Mouse (Mus musculus): ENCODE data around the gene Nrm. TPM values are rescaled to one million over a fixed set of nuclear protein-coding genes. Genes with fewer than 3 reads are reported as not detected.

Gene Nrm
- polyA plus RNA-seq, 1 experiment from 2014 or later = 27.4 TPM

GRCm38 (mm10) chr17:35841076-35841950 is 19.8 kb upstream of the Nrm start, which contains the start of gene Mdc1:
Mdc1 (plus strand) TSS chr17:35841515.
- Histone ChIP-seq H3K4me3 (ENCODE audit: low read depth, low read length) (peak within 1 kb of the TSS; percentile 49), H3K27ac (replicated peaks) (peak within 1 kb of the TSS; percentile 64; the same call in 1 of the 2 replicates), H3K9me3 (ENCODE audit: control insufficient read depth, low read length) (no peaks in the 10 kb centered on the region), H3K4me1 (replicated peaks; ENCODE audit: control insufficient read depth, insufficient read depth) (no peaks in the 10 kb centered on the region; the same call in 1 of the 2 replicates), H3K27me3 (ENCODE audit: control insufficient read depth, insufficient read depth, low read length) (no peaks in the 10 kb centered on the region), H3K9ac (ENCODE audit: low read length) (peak within 1 kb of the TSS; percentile 54), H3K4me2 (replicated peaks; ENCODE audit: low read depth) (peak within 1 kb of the TSS; percentile 71), H3K36me3 (ENCODE audit: control insufficient read depth, insufficient read depth, low read length) (peaks cover 3% of the 10 kb centered on the region; the same call in 1 of the 2 replicates)
- DNase-seq (ENCODE audit: low spot score) (peak; percentile 99), ATAC-seq (ENCODE audit: low FRiP score, low TSS enrichment) (peak; percentile 95)
- WGBS = under 1% methylated on average over 59 of the region's 59 CpGs
- TF ChIP-seq CTCF (IDR thresholded peaks at IDR 0.05; ENCODE audit: low read depth) (peak; percentile 48), EP300 (optimal IDR thresholded peaks at IDR 0.05) (peak; percentile 68)

- H3K27me3 ChIP-seq (ENCODE audit: control insufficient read depth, insufficient read depth, low read length) = no peaks in the 10 kb centered on the region
- peak overlapping the region; percentile 49 for H3K4me3 ChIP-seq (ENCODE audit: low read depth, low read length)
- TF ChIP-seq EP300 (optimal IDR thresholded peaks at IDR 0.05) = peak; percentile 4
- TF ChIP-seq CTCF (IDR thresholded peaks at IDR 0.05; ENCODE audit: low read depth) = no peak
- no peaks in the 10 kb centered on the region; the same call in 1 of the 2 replicates for H3K4me1 ChIP-seq (replicated peaks; ENCODE audit: control insufficient read depth, insufficient read depth)
- WGBS = 13% methylated on average over 11 of the region's 11 CpGs
- H3K4me2 ChIP-seq (replicated peaks; ENCODE audit: low read depth) = peak overlapping the region; percentile 71
- DNase-seq (ENCODE audit: low spot score) (no peak), ATAC-seq (ENCODE audit: low FRiP score, low TSS enrichment) (no peak)
- peak overlapping the region; percentile 64; the same call in 1 of the 2 replicates for H3K27ac ChIP-seq (replicated peaks)
- H3K9ac ChIP-seq (ENCODE audit: low read length) = peak overlapping the region; percentile 54
- H3K36me3 ChIP-seq (ENCODE audit: control insufficient read depth, insufficient read depth, low read length) = peaks cover 3% of the 10 kb centered on the region; the same call in 1 of the 2 replicates
- H3K9me3 ChIP-seq (ENCODE audit: control insufficient read depth, low read length) = no peaks in the 10 kb centered on the region
These were observed 19.1 kb upstream of the Nrm start for GRCm38 (mm10) chr17:35842006-35842405.

GRCm38 (mm10) chr17:35843514-35843913 is 17.6 kb upstream of the Nrm start:
- no peaks in the 10 kb centered on the region for H3K9me3 ChIP-seq (ENCODE audit: control insufficient read depth, low read length)
- H3K4me3 ChIP-seq (ENCODE audit: low read depth, low read length) = no peak overlapping the region
- no peaks in the 10 kb centered on the region for H3K27me3 ChIP-seq (ENCODE audit: control insufficient read depth, insufficient read depth, low read length)
- WGBS = 88% methylated on average over 3 of the region's 3 CpGs
- H3K27ac ChIP-seq (replicated peaks) = no peak overlapping the region
- H3K9ac ChIP-seq (ENCODE audit: low read length) = no peak overlapping the region
- H3K36me3 ChIP-seq (ENCODE audit: control insufficient read depth, insufficient read depth, low read length) = peaks cover 15% of the 10 kb centered on the region
- H3K4me2 ChIP-seq (replicated peaks; ENCODE audit: low read depth) = no peak overlapping the region
- ATAC-seq (ENCODE audit: low FRiP score, low TSS enrichment) (no peak), DNase-seq (ENCODE audit: low spot score) (no peak)
- no peaks in the 10 kb centered on the region; the same call in 1 of the 2 replicates for H3K4me1 ChIP-seq (replicated peaks; ENCODE audit: control insufficient read depth, insufficient read depth)
- TF ChIP-seq CTCF (IDR thresholded peaks at IDR 0.05; ENCODE audit: low read depth) = peak; percentile 54
- TF ChIP-seq EP300 (optimal IDR thresholded peaks at IDR 0.05) = no peak

GRCm38 (mm10) chr17:35848112-35848511 is 13.0 kb upstream of the Nrm start:
- no peak overlapping the region for H3K27ac ChIP-seq (replicated peaks)
- TF ChIP-seq EP300 (optimal IDR thresholded peaks at IDR 0.05) = no peak
- TF ChIP-seq CTCF (IDR thresholded peaks at IDR 0.05; ENCODE audit: low read depth) = peak; percentile 54
- no peaks in the 10 kb centered on the region for H3K4me1 ChIP-seq (replicated peaks; ENCODE audit: control insufficient read depth, insufficient read depth)
- no peaks in the 10 kb centered on the region for H3K27me3 ChIP-seq (ENCODE audit: control insufficient read depth, insufficient read depth, low read length)
- H3K4me3 ChIP-seq (ENCODE audit: low read depth, low read length) = no peak overlapping the region
- ATAC-seq (ENCODE audit: low FRiP score, low TSS enrichment) (0 out of 2 replicates have a peak, but pooled peaks have one; percentile 30), DNase-seq (ENCODE audit: low spot score) (no peak)
- H3K9ac ChIP-seq (ENCODE audit: low read length) = no peak overlapping the region; the same call in 1 of the 2 replicates
- peaks cover 28% of the 10 kb centered on the region for H3K36me3 ChIP-seq (ENCODE audit: control insufficient read depth, insufficient read depth, low read length)
- 36% methylated on average over 1 of the region's 1 CpGs for WGBS
- H3K9me3 ChIP-seq (ENCODE audit: control insufficient read depth, low read length) = no peaks in the 10 kb centered on the region
- H3K4me2 ChIP-seq (replicated peaks; ENCODE audit: low read depth) = no peak overlapping the region

- Histone ChIP-seq H3K4me2 (replicated peaks; ENCODE audit: low read depth) (no peak overlapping the region), H3K4me3 (ENCODE audit: low read depth, low read length) (no peak overlapping the region), H3K27me3 (ENCODE audit: control insufficient read depth, insufficient read depth, low read length) (no peaks in the 10 kb centered on the region), H3K36me3 (ENCODE audit: control insufficient read depth, insufficient read depth, low read length) (peaks cover 25% of the 10 kb centered on the region), H3K27ac (replicated peaks) (no peak overlapping the region), H3K9ac (ENCODE audit: low read length) (no peak overlapping the region), H3K4me1 (replicated peaks; ENCODE audit: control insufficient read depth, insufficient read depth) (no peaks in the 10 kb centered on the region), H3K9me3 (ENCODE audit: control insufficient read depth, low read length) (no peaks in the 10 kb centered on the region)
- 83% methylated on average over 3 of the region's 3 CpGs for WGBS
- DNase-seq (ENCODE audit: low spot score) (no peak), ATAC-seq (ENCODE audit: low FRiP score, low TSS enrichment) (no peak)
- TF ChIP-seq EP300 (optimal IDR thresholded peaks at IDR 0.05) (no peak), CTCF (IDR thresholded peaks at IDR 0.05; ENCODE audit: low read depth) (no peak)
These were observed 10.1 kb upstream of the Nrm start for GRCm38 (mm10) chr17:35850974-35851373.

GRCm38 (mm10) chr17:35859371-35859770 is 1.7 kb upstream of the Nrm start:
- no peak overlapping the region for H3K27ac ChIP-seq (replicated peaks)
- H3K4me2 ChIP-seq (replicated peaks; ENCODE audit: low read depth) = no peak overlapping the region
- H3K4me3 ChIP-seq (ENCODE audit: low read depth, low read length) = no peak overlapping the region
- ATAC-seq (ENCODE audit: low FRiP score, low TSS enrichment) (no peak), DNase-seq (ENCODE audit: low spot score) (no peak)
- H3K9me3 ChIP-seq (ENCODE audit: control insufficient read depth, low read length) = no peaks in the 10 kb centered on the region
- H3K36me3 ChIP-seq (ENCODE audit: control insufficient read depth, insufficient read depth, low read length) = peaks cover 3% of the 10 kb centered on the region
- no peaks in the 10 kb centered on the region for H3K27me3 ChIP-seq (ENCODE audit: control insufficient read depth, insufficient read depth, low read length)
- TF ChIP-seq CTCF (IDR thresholded peaks at IDR 0.05; ENCODE audit: low read depth) = no peak
- no peak for TF ChIP-seq EP300 (optimal IDR thresholded peaks at IDR 0.05)
- H3K4me1 ChIP-seq (replicated peaks; ENCODE audit: control insufficient read depth, insufficient read depth) = no peaks in the 10 kb centered on the region
- no peak overlapping the region for H3K9ac ChIP-seq (ENCODE audit: low read length)
- 92% methylated on average over 1 of the region's 1 CpGs for WGBS
